Mouse (Mus musculus): ENCODE measurements around the gene Gtf2a2. TPM values are rescaled to one million over a fixed set of nuclear protein-coding genes. Genes with fewer than 3 reads are reported as not detected.

The Gtf2a2 gene
- polyA plus RNA-seq, 1 experiment from 2014 or later: 184 TPM

DNA sequence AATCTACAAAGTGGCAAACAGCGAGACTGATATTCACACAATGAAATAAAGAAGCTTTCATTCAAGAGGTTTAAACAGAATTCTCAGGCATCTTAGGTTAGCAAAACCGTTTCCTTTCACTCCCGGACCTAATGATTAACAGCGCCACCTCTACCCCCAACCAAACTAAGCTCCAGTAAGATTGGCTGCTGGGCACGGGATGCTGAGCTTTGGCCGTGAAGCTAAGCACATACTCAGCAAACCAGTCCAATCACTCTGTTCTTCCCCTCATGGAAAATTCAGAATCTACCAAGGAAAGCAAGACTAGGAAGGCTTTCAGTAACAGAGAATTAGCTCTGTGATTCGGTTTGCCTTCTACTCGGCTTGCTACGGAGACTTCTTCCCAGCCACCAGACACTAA, 20.7 kb downstream of the Gtf2a2 start:
- no peak overlapping the region for H3K27ac ChIP-seq (ENCODE audit: low read length)
- H3K4me3 ChIP-seq (ENCODE audit: low read depth, low read length): no peak overlapping the region
- no peak for ATAC-seq
- no peaks in the 10 kb centered on the region for H3K36me3 ChIP-seq (ENCODE audit: control insufficient read depth, insufficient read depth, low read length)
- H3K9ac ChIP-seq (ENCODE audit: low read depth, low read length): no peak overlapping the region
- no peaks in the 10 kb centered on the region for H3K27me3 ChIP-seq (ENCODE audit: control insufficient read depth, insufficient read depth, low read depth, low read length)
- H3K9me3 ChIP-seq (replicated peaks; ENCODE audit: control insufficient read depth, low read length, poor library complexity, severe bottlenecking): no peaks in the 10 kb centered on the region
- no peaks in the 10 kb centered on the region for H3K4me1 ChIP-seq (ENCODE audit: control insufficient read depth, insufficient read depth, low read length)
- H3K4me2 ChIP-seq (ENCODE audit: low read length): no peak overlapping the region
- 80% methylated on average over 9 of the region's 9 CpGs for WGBS

DNA sequence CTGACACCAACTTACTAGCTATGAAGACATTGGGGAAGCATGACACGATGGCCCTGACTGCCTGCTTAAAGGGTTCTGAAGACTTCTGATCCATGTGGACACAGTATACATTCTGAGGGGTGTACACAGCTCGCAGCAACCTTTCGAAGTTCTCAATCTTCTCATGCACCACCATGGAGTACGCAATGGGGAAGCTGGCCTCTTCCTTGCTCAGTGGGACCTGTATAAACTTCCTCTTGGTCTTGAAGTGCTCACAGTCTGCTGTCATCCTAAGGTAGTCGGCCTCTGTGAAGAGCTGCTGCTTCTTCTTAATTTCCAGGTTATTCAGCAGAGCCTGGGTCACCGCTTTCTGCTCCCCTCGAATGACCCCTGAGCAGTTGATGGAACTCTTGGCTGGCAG, 22.4 kb downstream of the Gtf2a2 start:
- ATAC-seq: no peak
- H3K4me2 ChIP-seq (ENCODE audit: low read length): no peak overlapping the region
- 93% methylated on average over 7 of the region's 7 CpGs for WGBS
- H3K4me1 ChIP-seq (ENCODE audit: control insufficient read depth, insufficient read depth, low read length): no peaks in the 10 kb centered on the region
- H3K27me3 ChIP-seq (ENCODE audit: control insufficient read depth, insufficient read depth, low read depth, low read length): no peaks in the 10 kb centered on the region
- no peaks in the 10 kb centered on the region for H3K9me3 ChIP-seq (replicated peaks; ENCODE audit: control insufficient read depth, low read length, poor library complexity, severe bottlenecking)
- H3K4me3 ChIP-seq (ENCODE audit: low read depth, low read length): no peak overlapping the region
- no peak overlapping the region for H3K9ac ChIP-seq (ENCODE audit: low read depth, low read length)
- no peaks in the 10 kb centered on the region for H3K36me3 ChIP-seq (ENCODE audit: control insufficient read depth, insufficient read depth, low read length)
- H3K27ac ChIP-seq (ENCODE audit: low read length): no peak overlapping the region

DNA sequence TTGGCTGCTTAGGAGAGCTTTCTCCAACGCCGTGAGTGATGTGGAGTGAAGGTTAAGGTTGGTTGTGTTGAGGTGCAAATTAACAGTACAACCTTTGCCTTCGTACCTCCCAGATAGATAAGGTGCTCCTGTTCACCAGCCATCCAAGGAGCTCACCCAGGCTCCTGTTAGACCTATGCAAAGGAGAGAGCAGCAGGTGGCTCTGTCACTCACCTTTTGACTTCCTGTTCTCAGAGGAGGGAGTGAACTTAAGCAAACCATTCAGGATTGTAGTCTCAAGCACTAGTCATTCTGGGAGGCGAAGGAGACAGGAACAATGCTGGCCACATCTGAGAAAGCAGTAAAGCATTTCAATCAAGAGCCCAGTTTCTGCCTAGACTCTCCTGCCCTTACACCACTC, 24.3 kb downstream of the Gtf2a2 start:
- H3K36me3 ChIP-seq (ENCODE audit: control insufficient read depth, insufficient read depth, low read length): no peaks in the 10 kb centered on the region
- H3K9ac ChIP-seq (ENCODE audit: low read depth, low read length): no peak overlapping the region
- H3K9me3 ChIP-seq (replicated peaks; ENCODE audit: control insufficient read depth, low read length, poor library complexity, severe bottlenecking): no peaks in the 10 kb centered on the region
- WGBS: 80% methylated on average over 4 of the region's 4 CpGs
- no peaks in the 10 kb centered on the region for H3K4me1 ChIP-seq (ENCODE audit: control insufficient read depth, insufficient read depth, low read length)
- no peak for ATAC-seq
- H3K27me3 ChIP-seq (ENCODE audit: control insufficient read depth, insufficient read depth, low read depth, low read length): no peaks in the 10 kb centered on the region
- H3K4me2 ChIP-seq (ENCODE audit: low read length): no peak overlapping the region
- H3K4me3 ChIP-seq (ENCODE audit: low read depth, low read length): no peak overlapping the region
- H3K27ac ChIP-seq (ENCODE audit: low read length): no peak overlapping the region

DNA sequence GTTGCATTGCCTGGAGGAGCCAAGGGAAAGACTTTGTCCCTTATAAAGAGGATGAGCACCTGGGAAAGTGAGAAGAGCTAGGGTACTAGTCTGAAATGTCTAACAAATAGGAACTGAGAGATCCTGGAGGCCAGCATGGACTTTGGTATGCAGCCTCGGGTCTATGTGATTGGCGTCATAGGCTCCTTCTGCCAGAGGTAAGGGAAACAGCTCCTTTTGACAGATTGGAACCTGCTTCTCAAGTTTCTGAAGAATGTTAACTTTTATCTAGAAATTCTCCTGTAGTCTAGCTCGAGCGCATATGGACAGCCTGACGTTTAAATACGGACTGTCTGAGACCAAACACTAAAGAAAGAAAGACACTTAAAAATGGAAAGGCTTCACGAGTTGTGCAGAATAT, 25.6 kb downstream of the Gtf2a2 start, which contains the start of gene Gcnt3:
Gene Gcnt3 (minus strand): TSS at position 101 of the 400 bp plus-strand sequence.
- Histone ChIP-seq H3K36me3 (ENCODE audit: control insufficient read depth, insufficient read depth, low read length) (no peaks in the 10 kb centered on the region), H3K4me1 (ENCODE audit: control insufficient read depth, insufficient read depth, low read length) (no peaks in the 10 kb centered on the region), H3K9ac (ENCODE audit: low read depth, low read length) (no peak within 1 kb of the TSS), H3K27ac (ENCODE audit: low read length) (no peak within 1 kb of the TSS), H3K27me3 (ENCODE audit: control insufficient read depth, insufficient read depth, low read depth, low read length) (no peaks in the 10 kb centered on the region), H3K9me3 (replicated peaks; ENCODE audit: control insufficient read depth, low read length, poor library complexity, severe bottlenecking) (no peaks in the 10 kb centered on the region), H3K4me3 (ENCODE audit: low read depth, low read length) (no peak within 1 kb of the TSS), H3K4me2 (ENCODE audit: low read length) (no peak within 1 kb of the TSS)
- 92% methylated on average over 7 of the region's 7 CpGs for WGBS
- no peak for ATAC-seq

DNA sequence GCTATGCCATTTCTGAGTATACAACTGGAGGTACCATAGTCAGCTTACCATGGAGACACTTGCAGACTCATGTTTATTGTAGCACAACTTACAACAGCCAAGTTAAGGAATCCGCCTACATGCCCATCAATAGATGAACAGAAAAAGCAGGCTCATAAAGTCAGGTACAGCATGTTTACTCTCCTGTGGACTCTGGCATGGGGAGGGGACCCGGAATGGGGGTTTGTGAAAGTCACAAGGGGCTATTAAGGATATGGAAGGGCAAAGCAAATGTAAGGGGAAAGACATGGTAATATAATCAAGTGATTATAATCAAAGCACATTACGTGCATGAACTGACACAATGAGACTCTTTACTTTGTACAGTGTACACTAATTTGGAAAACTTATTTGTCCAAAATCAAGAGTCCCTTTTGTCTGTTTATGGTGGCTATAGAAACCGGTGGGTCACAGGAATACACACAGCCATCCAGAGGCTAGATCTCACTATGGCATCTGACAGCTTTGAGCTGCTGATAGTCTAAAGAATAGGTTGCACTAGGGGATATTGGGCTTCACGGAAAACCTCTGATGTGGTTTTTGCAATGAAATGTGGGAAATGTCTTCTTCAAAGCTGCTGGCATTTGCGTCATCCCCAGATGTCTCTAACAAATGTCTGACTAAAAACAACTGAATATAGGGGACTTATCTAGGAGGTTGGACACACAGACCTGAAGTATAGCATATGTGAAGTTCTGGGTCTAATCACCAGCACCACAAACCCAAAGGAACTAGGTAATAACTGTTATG, 27.4 kb downstream of the Gtf2a2 start:
- no peak overlapping the region for H3K27ac ChIP-seq (ENCODE audit: low read length)
- WGBS: 85% methylated on average over 6 of the region's 6 CpGs
- no peaks in the 10 kb centered on the region for H3K9me3 ChIP-seq (replicated peaks; ENCODE audit: control insufficient read depth, low read length, poor library complexity, severe bottlenecking)
- no peaks in the 10 kb centered on the region for H3K27me3 ChIP-seq (ENCODE audit: control insufficient read depth, insufficient read depth, low read depth, low read length)
- H3K36me3 ChIP-seq (ENCODE audit: control insufficient read depth, insufficient read depth, low read length): no peaks in the 10 kb centered on the region
- no peak overlapping the region for H3K4me3 ChIP-seq (ENCODE audit: low read depth, low read length)
- no peaks in the 10 kb centered on the region for H3K4me1 ChIP-seq (ENCODE audit: control insufficient read depth, insufficient read depth, low read length)
- ATAC-seq: no peak
- no peak overlapping the region for H3K4me2 ChIP-seq (ENCODE audit: low read length)
- H3K9ac ChIP-seq (ENCODE audit: low read depth, low read length): no peak overlapping the region

DNA sequence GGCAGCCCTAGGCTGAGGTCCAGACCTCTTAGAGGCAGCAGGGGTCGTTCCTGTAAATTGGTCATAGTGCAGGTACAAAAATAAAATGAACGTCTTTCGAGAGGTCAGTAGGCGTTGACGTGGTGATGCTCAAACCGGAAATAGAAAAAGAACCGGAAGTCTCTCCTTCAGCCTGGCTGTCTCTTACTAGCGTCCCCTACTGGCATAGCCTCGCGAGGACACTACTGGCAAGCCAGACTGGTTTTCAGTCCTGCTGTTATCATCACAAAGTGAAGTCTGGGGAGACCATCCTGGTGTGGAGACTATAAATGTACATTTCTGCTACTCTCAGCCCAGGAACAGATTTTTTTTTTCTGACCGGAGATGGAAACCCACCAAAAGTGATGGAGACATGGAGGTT, 28.2 kb downstream of the Gtf2a2 start:
- H3K9ac ChIP-seq (ENCODE audit: low read depth, low read length): no peak overlapping the region
- no peak overlapping the region for H3K4me2 ChIP-seq (ENCODE audit: low read length)
- no peak overlapping the region for H3K4me3 ChIP-seq (ENCODE audit: low read depth, low read length)
- ATAC-seq: no peak
- no peak overlapping the region for H3K27ac ChIP-seq (ENCODE audit: low read length)
- 94% methylated on average over 11 of the region's 11 CpGs for WGBS
- H3K9me3 ChIP-seq (replicated peaks; ENCODE audit: control insufficient read depth, low read length, poor library complexity, severe bottlenecking): no peaks in the 10 kb centered on the region
- no peaks in the 10 kb centered on the region for H3K36me3 ChIP-seq (ENCODE audit: control insufficient read depth, insufficient read depth, low read length)
- no peaks in the 10 kb centered on the region for H3K27me3 ChIP-seq (ENCODE audit: control insufficient read depth, insufficient read depth, low read depth, low read length)
- no peaks in the 10 kb centered on the region for H3K4me1 ChIP-seq (ENCODE audit: control insufficient read depth, insufficient read depth, low read length)

DNA sequence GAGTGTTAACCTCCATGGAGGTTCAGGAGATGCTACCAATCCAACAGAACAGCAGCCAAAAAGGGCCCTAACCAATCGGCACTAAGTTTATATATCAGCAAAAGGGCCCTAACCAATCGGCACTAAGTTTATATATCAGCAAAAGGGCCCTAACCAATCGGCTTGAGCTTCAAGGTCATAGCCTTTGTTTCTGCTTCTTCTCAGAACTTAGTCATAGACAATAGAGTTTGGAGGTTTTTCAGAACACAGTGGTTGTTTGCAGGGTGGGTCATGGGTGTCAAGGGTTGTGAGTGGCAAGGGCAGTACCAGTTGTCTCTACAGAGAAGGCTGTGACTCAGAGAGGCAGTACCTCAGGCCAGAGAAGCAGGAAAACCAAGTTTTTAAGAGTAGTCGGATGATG, 29.8 kb downstream of the Gtf2a2 start:
- H3K4me2 ChIP-seq (ENCODE audit: low read length): no peak overlapping the region
- 89% methylated on average over 4 of the region's 4 CpGs for WGBS
- no peaks in the 10 kb centered on the region for H3K9me3 ChIP-seq (replicated peaks; ENCODE audit: control insufficient read depth, low read length, poor library complexity, severe bottlenecking)
- H3K36me3 ChIP-seq (ENCODE audit: control insufficient read depth, insufficient read depth, low read length): no peaks in the 10 kb centered on the region
- no peak for ATAC-seq
- no peak overlapping the region for H3K9ac ChIP-seq (ENCODE audit: low read depth, low read length)
- H3K27me3 ChIP-seq (ENCODE audit: control insufficient read depth, insufficient read depth, low read depth, low read length): no peaks in the 10 kb centered on the region
- H3K27ac ChIP-seq (ENCODE audit: low read length): no peak overlapping the region
- H3K4me1 ChIP-seq (ENCODE audit: control insufficient read depth, insufficient read depth, low read length): no peaks in the 10 kb centered on the region
- no peak overlapping the region for H3K4me3 ChIP-seq (ENCODE audit: low read depth, low read length)

DNA sequence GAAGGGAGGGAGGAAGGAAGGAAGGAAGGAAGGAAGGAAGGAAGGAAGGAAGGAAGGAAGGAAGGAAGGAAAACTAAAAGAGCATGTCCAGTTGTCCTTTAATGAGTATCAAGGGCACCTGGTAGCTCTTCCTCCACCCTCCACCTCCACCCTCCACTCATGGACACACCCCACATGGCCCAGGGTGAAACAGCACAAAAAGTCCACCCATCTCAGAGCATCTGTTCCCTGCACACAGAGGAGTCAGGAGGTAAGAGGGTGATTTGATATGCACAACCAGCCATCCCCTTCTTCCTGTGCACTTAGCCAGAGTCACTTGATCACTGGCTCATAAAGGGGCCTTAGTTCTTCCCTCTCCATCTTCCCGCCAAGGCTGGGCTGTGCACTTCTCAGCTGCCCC, 30.6 kb downstream of the Gtf2a2 start:
- WGBS: 81% methylated on average over 1 of the region's 1 CpGs

DNA sequence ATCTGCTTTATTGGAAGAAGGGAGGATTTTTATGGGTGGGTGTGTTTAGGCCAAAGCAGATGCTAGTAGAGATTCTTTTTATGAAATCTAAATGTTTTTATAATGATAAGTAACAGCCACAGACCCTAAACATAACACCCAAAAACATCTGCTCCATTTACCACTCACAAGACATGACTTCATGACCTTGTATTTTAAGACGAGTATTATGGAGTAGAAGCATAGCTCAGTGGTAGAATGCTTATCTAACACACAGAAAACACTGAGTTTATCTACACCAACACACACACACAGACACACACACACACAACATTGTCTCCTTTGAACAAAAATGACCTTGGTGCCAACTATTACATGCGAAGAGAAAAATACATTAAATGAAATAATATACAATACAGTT, 32.5 kb downstream of the Gtf2a2 start:
- no peak overlapping the region for H3K4me2 ChIP-seq (ENCODE audit: low read length)
- H3K27ac ChIP-seq (ENCODE audit: low read length): no peak overlapping the region
- no peak overlapping the region for H3K4me3 ChIP-seq (ENCODE audit: low read depth, low read length)
- ATAC-seq: no peak
- no peak overlapping the region for H3K9ac ChIP-seq (ENCODE audit: low read depth, low read length)
- no peaks in the 10 kb centered on the region for H3K9me3 ChIP-seq (replicated peaks; ENCODE audit: control insufficient read depth, low read length, poor library complexity, severe bottlenecking)
- H3K4me1 ChIP-seq (ENCODE audit: control insufficient read depth, insufficient read depth, low read length): peaks cover 7% of the 10 kb centered on the region; the same call in 1 of the 2 replicates
- 77% methylated on average over 2 of the region's 2 CpGs for WGBS
- H3K36me3 ChIP-seq (ENCODE audit: control insufficient read depth, insufficient read depth, low read length): no peaks in the 10 kb centered on the region
- no peaks in the 10 kb centered on the region for H3K27me3 ChIP-seq (ENCODE audit: control insufficient read depth, insufficient read depth, low read depth, low read length)

More for the DNA sequence above, 30.6 kb downstream of the Gtf2a2 start:
- Histone ChIP-seq H3K36me3 (ENCODE audit: control insufficient read depth, insufficient read depth, low read length) (no peaks in the 10 kb centered on the region), H3K4me1 (ENCODE audit: control insufficient read depth, insufficient read depth, low read length) (no peaks in the 10 kb centered on the region), H3K4me3 (ENCODE audit: low read depth, low read length) (no peak overlapping the region), H3K9ac (ENCODE audit: low read depth, low read length) (no peak overlapping the region), H3K27me3 (ENCODE audit: control insufficient read depth, insufficient read depth, low read depth, low read length) (no peaks in the 10 kb centered on the region), H3K9me3 (replicated peaks; ENCODE audit: control insufficient read depth, low read length, poor library complexity, severe bottlenecking) (no peaks in the 10 kb centered on the region), H3K4me2 (ENCODE audit: low read length) (no peak overlapping the region), H3K27ac (ENCODE audit: low read length) (no peak overlapping the region)
- no peak for ATAC-seq
